Mouse (Mus musculus) E14TG2a.4 (cell line): Measurements from ENCODE around the gene Slc9a8.

ENCODE experiments used
- H3K27me3 ChIP-seq: 2 replicates; pipeline ENCODE4 v1.6.1; 2014; ENCODE audit warnings: low read length, control low read depth; ENCODE audit not compliant: insufficient read depth
- H3K36me3 ChIP-seq: 2 replicates; pipeline ENCODE4 v1.6.1; 2014; ENCODE audit warnings: low read length, control low read depth; ENCODE audit not compliant: insufficient read depth
- H3K4me1 ChIP-seq: replicated peaks from 2 replicates; pipeline ENCODE4 v1.6.1; 2014; ENCODE audit warnings: low read depth, low read length, control low read depth
- H3K4me3 ChIP-seq: replicated peaks from 2 replicates; pipeline ENCODE4 v1.5.1; 2014; ENCODE audit warnings: mild to moderate bottlenecking, low read length
- H3K9me3 ChIP-seq: 2 replicates; pipeline ENCODE4 v1.6.1; 2014; ENCODE audit warnings: low read length, control low read depth
- CTCF ChIP-seq: conservative IDR thresholded peaks from 2 replicates; pipeline ENCODE4 v1.5.1; 2014; ENCODE audit warnings: low read length
- NANOG ChIP-seq: IDR thresholded peaks from 2 replicates; pipeline ENCODE4 v1.6.1; 2014; ENCODE audit warnings: borderline replicate concordance, low read length, mixed read lengths
- POU5F1 ChIP-seq: IDR thresholded peaks from 2 replicates; pipeline ENCODE4 v1.6.1; 2014; ENCODE audit warnings: low read length, borderline replicate concordance

Slc9a8 gene

DNA sequence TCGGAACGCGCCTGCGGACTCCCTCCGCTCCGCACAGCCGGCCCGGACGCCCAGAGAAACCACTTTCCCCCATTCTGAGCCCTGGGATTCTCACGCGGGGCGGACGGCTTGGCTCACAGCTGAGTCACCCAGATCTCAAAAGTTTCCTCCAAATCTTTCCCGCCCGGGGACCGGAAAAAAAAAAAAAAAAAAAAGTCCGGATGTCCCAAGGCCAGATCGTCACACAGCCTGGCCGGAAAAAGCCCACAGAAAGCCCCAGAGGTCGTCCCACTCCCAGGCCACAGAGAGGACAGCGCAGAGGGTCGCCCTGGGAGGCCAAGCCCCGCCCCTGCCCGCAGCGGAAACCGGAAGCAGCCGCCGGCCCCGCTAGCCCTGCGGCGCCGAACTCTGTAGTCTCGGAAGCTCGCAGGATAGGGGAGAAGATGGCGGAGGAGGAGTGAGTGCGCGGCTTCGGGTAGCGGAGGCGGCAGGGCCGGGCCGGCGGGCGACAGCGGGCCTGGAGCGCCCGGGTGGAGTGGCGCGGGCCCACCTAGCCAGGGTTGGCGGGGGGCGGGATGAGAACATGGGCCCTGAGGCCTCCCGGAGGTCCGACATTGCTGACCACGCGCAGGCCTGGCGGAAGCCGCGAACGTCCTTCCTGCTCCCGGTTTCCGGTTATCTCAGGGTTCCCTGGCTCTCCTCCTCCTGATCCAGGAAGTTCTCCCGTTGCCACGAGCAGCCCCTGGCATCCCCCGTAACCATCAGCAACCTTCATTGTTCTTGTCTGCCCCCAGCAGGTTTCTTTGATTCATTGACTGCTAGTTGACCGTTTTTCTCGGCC lies at the start of gene Slc9a8:
Gene Slc9a8 (plus strand): TSS at position 383 of the 820 bp plus-strand sequence.
- Histone ChIP-seq H3K4me1 (peaks cover 66% of the 10 kb centered on the region), H3K36me3 (peaks cover 32% of the 10 kb centered on the region), H3K27me3 (no peaks in the 10 kb centered on the region), H3K9me3 (no peaks in the 10 kb centered on the region), H3K4me3 (peak within 1 kb of the TSS; percentile 95)
- no peak for TF ChIP-seq CTCF
- TF ChIP-seq NANOG, result no peak
- TF ChIP-seq POU5F1, result no peak

DNA sequence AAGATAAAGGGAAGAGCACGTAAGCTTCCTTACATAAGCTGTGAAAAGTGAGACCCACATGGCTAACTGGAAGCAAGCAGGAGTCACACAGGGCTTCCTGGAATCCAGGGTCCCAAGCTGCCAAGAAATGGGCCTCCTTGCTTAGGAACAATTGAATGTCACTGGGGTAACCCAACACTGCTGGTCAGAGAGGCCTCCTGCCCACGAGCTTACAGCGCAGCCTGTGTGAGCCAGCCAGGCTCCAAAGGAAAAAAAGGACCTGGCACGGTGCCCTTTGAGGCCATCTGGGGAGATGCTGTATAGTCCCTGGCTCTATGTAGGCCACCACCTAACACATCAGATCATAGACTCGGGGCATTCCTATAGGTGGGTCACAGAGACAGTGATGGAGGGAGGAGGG lies 48.2 kb upstream of the Slc9a8 start:
- Histone ChIP-seq H3K4me3 (no peak overlapping the region), H3K9me3 (no peaks in the 10 kb centered on the region)

DNA sequence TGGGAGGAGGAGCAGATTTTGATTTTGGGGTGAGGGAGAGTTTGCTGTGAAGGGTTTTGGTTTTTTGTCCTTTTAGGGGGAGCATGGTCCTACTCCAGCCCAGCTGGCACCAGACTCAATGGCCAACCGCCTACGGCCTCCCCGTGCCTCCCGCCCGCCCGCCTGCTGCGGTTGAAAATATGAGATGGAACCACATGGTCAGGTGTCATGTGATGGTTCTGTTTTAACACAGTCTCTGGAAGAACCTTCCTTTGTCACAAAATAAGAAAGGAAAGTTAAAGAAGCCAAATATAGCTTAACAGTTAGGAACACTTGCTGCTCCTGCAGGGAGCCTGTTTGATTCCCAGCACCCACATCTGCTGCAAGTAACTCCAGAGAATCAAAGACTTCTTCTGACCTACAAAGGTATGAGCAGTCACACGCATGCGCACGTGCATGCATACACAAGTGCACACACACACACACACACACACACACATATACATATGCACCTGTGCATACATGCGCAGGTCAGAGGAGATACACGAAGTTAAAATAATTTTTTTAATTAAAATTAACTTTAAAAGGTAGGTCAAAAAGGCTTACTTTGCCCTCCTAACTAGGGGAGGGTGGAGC lies 47.2 kb upstream of the Slc9a8 start:
- Histone ChIP-seq H3K27me3 (no peaks in the 10 kb centered on the region), H3K4me1 (peaks cover 43% of the 10 kb centered on the region), H3K36me3 (no peaks in the 10 kb centered on the region), H3K4me3 (no peak overlapping the region), H3K9me3 (no peaks in the 10 kb centered on the region)
- TF ChIP-seq CTCF (no peak), POU5F1 (no peak)

More for the DNA sequence above, 48.2 kb upstream of the Slc9a8 start:
- TF ChIP-seq NANOG (no peak), POU5F1 (no peak), CTCF (no peak)
- Histone ChIP-seq H3K27me3 (no peaks in the 10 kb centered on the region), H3K4me1 (peaks cover 39% of the 10 kb centered on the region), H3K36me3 (no peaks in the 10 kb centered on the region)

DNA sequence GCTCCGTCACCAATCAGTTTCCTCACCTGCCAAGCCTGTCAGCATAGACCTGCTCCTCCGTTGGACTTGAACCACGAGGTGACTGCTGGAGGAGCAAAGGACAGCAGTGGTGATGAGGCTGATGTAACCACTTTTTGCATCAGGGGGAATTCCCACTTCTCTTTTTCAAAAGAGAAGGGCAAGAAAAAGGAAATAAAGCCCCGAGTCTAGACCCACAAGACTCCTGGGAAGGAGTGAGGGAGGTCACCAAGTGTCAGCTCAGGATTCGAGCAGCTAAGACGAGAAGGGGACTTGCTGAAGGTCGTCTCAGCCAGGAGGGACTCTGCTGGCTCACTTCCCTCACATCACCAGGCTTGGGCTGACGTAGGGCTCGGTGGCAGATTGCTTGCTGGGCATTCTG lies 46.4 kb upstream of the Slc9a8 start:
- Histone ChIP-seq H3K9me3 (no peaks in the 10 kb centered on the region), H3K36me3 (no peaks in the 10 kb centered on the region), H3K4me1 (peaks cover 49% of the 10 kb centered on the region), H3K4me3 (no peak overlapping the region), H3K27me3 (no peaks in the 10 kb centered on the region)
- no peak for TF ChIP-seq NANOG
- no peak for TF ChIP-seq CTCF
- no peak for TF ChIP-seq POU5F1

DNA sequence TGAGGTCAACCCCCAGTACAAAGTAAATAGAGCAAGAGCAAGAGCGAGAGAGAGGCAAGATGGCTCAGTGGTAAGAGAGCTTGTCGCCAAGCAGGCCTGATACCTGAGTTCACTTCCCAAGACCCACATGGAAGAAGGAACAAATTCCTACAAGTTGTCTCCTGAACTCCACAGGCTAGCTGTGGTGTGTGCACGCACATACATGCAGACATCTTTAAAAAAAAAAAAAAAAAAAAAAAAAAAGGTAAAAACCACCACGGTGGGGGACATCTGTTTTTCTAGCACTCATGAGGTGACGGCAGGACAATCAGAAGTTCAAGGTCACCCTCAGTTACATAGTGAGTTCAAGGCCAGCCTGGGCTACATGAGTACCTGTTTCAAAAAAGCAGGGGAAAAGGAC lies 45.8 kb upstream of the Slc9a8 start:
- Histone ChIP-seq H3K36me3 (no peaks in the 10 kb centered on the region), H3K27me3 (no peaks in the 10 kb centered on the region), H3K9me3 (no peaks in the 10 kb centered on the region), H3K4me1 (peaks cover 54% of the 10 kb centered on the region), H3K4me3 (peak overlapping the region; percentile 57)
- TF ChIP-seq CTCF (no peak), NANOG (no peak), POU5F1 (no peak)

DNA sequence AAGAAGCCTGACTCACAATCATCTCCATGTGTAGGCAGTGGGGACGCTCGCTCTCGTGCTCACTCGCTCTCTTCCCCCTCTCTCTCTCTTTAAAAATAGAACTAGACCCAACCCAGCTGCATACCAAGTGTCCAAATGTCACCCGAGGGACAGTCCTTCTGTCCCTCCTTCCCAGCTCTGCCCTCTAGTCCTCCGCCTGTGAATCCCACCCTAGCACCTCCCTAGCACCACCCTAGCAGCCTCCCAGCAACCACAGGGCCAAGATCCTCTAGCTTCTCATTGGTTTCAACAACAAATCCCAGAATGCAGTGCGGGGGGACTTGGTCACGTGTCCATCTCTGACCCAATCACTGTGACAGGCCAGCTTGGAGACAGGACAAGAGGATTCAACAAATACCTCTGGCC lies 45.4 kb upstream of the Slc9a8 start:
- Histone ChIP-seq H3K4me1 (peaks cover 58% of the 10 kb centered on the region), H3K27me3 (no peaks in the 10 kb centered on the region), H3K4me3 (peak overlapping the region; percentile 57), H3K9me3 (no peaks in the 10 kb centered on the region), H3K36me3 (no peaks in the 10 kb centered on the region)
- TF ChIP-seq NANOG, result no peak
- no peak for TF ChIP-seq CTCF
- TF ChIP-seq POU5F1, result no peak

DNA sequence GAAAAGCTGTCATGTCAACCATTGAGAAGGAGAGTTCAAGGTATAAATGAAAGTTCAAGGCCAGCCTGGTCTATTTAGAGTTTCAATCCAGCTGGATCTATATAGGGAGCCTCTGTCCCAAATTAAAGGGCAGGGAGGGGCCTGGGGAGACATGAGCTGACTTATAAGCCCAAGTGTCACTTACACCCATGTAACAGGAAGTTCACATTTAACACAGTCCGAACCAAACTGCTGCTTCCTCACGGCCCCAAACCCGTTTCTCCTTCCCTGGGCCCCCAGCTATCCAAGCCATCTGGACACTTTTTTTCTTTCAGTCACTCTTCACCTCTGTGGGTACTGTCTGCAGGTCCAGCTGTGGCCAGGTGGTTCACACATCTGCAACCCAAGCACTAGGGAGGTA lies 43.8 kb upstream of the Slc9a8 start:
- Histone ChIP-seq H3K27me3 (no peaks in the 10 kb centered on the region), H3K9me3 (no peaks in the 10 kb centered on the region), H3K36me3 (no peaks in the 10 kb centered on the region), H3K4me3 (no peak overlapping the region), H3K4me1 (peaks cover 58% of the 10 kb centered on the region)
- no peak for TF ChIP-seq NANOG
- TF ChIP-seq CTCF, result no peak
- no peak for TF ChIP-seq POU5F1

DNA sequence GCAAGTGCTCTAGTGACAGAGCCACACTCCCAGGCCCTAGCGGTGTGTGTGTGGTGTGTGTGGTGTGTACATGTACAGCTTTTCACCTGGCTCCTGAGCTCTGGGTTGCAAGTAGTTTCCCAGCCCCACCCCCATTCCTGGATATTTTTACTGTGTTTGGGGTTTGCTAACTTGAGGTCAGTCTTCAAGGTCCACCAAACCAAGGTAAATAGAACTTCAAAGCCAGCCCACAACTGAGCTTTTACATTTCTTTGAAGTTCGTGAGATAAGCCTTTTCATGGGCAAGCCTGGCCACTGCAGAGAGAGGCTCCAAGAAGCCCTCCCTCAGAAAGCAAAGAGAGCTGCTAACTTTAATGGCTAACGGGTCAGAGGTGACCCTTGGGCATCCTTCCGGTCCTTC lies 42.5 kb upstream of the Slc9a8 start:
- no peaks in the 10 kb centered on the region for H3K27me3 ChIP-seq
- TF ChIP-seq POU5F1 (no peak), CTCF (no peak), NANOG (no peak)
- no peak overlapping the region for H3K4me3 ChIP-seq
- no peaks in the 10 kb centered on the region for H3K9me3 ChIP-seq
- peaks cover 59% of the 10 kb centered on the region for H3K4me1 ChIP-seq
- H3K36me3 ChIP-seq, result no peaks in the 10 kb centered on the region
